Mouse (Mus musculus) left cerebral cortex, postnatal 25 days (tissue): ENCODE data around the gene Dpp7. TPM values are rescaled to one million over a fixed set of nuclear protein-coding genes. Genes with fewer than 3 reads are reported as not detected.

Experiments
- DNase-seq, 2 experiments: peaks; one replicate each; pipeline ENCODE4 v3.0.0; 2022; ENCODE audit warnings: low spot score in 2 of 2, mixed read lengths in 1 of 2
- intact Hi-C: fragments of 180-260 bp; cut with DNase I; formaldehyde crosslinking; loops from one replicate; pipeline ENCODE4 v1.15.1; 2025
- total RNA-seq, 2 experiments: library from RNA; stranded (reverse); gene quantifications; 2 replicates each; pipeline ENCODE4 v1.2.3; 2021

The Dpp7 gene
- 10 to 100 TPM; 28.2 to 33.2 TPM for total RNA-seq

DNA sequence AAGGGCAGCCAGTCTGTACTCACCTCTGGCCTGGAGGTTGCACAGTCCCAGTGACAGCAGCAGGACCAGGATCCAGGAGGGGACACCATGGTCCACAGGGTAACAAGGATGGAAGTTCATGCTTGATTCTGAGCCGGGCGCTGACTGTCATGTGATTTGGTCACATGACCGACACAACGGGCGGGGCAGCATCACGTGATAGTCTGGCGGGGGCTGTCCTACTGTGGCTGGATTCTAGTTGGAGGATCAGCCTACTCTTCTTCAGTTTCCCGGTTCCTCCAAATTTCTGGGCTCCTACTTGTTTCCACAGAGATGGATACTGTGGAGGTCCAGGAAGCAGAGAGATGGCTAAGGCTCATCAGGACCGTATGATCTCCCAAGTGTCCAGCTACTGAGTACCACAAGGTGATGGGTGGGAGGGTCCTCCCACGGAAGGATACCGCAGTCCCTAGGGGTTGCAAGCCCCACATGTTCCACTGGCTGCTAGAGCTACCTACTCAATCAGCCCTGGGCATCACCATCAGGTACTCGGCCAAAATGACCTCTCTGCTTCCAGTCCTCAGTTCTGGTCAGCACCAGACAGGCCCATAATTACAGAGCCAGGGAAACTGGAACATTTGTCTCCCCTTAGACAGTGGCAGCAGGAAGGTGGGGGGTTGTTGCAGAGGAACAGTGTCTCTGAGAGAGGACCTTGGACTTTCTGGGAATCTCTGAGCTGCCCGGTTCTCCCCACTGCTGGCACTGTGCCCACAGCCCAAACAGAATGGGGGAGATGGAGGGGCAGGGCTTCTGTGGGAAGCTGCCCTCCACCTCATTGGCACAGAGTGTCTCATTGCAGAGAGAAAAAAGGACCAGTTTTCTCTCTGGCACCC lies at the start of gene Dpp7:
Gene Dpp7, minus strand, starts transcription at position 152 of the 872 bp plus-strand sequence.
- intact Hi-C loops: no loop called here
- peak; percentile 87 to 91 for DNase-seq

DNA sequence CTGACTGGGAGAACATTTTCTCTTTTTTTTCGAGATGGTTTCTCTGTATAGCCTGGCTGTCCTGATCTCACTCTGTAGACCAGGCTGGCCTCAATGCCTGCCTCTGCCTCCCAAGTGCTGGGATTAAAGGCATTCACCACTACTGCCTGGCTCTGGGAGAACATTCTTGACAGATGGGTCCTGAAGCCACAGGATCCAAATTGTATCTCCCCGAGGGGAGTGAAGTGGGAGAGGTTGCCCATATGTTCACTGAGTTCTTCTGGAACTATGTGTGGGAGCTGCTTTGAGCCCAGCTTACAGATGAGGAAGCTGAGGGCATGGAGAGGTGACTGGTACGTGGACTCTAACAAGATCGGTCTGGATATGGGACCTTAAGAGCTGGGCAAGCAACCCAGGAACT lies 47.8 kb upstream of the Dpp7 start:
- peak in 1 of 2 experiments; percentile 52 for DNase-seq
- intact Hi-C loops: loop anchor here (1.0 to 5.0 kb wide), 2 partner anchors 24 to 37 kb away; partner anchors contain the start of genes Abca2 and Uap1l1

DNA sequence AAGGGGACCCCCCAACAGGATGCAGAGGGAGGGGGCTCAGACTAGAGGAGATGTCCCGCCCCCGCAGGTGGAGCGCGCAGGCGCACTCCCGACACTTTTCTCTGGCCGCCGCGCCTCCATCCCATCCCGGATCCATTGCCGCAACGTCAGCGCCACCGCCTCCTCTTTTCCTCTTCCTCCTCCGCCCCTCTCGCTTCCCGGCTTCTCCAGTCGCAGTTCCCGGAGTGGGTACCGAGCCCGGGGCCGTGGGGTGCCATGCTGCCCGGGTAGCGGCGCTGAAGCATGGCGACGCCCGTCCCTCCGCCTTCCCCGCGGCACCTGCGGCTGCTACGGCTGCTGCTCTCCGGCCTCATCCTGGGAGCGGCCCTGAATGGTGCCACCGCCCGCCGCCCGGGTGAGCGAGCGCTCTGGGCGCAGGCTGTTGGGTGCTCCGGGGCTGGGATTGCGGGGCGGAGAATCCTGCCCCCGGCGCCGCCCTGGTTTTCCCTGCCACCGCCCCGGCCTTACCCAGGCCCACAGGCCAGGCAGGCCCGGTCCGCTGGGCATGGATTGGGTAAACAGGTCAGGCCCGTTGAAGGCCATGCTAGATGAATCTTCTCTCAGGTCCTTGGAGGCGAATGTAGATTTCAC lies 46.9 kb upstream of the Dpp7 start:
- DNase-seq: peak; percentile 89 to 96
- intact Hi-C loops: loop anchor here (1.0 to 5.0 kb wide), 2 partner anchors 25 to 36 kb away; partner anchors contain the start of genes Abca2 and Uap1l1

DNA sequence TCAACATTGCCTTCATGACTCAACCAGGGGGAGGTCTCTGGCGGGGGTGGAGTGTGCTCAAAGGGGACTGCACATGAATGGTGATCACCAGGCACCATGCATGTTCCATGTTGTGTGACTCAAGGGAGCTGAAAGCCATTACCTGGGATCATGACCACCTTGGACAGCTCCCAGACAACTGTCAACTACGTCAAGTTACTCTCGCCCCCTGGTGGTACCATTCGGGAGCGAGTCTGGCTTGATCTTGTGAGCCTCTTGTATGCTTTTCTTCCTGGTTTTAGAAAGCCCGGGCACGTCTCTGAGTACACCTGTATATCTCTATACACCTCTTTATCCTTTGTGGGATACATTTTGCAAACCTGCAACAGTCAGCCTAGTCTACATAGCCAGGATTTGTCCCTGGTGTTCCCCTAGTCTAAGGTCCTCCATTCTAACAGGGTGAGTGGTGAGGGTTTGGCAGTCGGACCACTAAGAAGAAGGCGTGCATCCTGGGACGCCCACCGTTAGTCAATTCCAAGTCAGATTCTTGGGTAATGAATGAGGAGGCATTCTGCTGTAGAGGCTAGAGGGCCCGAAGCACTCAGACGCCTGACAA lies 46.3 kb upstream of the Dpp7 start:
- intact Hi-C loops: loop anchor here (5.0 kb wide), 1 partner anchor 35 kb away; the partner anchor contains the start of gene Uap1l1

DNA sequence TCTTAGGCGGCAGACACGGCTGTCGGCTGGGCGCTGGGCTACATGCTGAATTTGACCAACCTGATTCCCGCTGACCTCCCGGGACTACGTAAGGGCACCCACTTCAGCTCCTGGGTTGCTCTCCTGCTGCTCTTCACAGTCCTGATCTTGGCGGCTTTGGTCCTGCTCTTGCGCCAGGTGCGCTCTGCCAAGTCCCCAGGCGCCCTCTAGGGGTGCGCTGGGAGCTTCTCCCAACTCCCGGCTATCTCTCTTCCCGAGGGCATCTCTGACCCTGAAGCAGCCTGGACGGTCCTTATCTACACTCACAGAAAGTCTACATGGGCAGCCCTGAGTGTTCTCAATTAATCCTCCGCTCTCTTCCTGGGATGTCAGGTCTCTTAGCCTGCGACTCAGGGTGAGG lies 44.6 kb upstream of the Dpp7 start:
- DNase-seq: peak; percentile 61 to 71
- intact Hi-C loops: loop anchor here (2.0 to 5.0 kb wide), 2 partner anchors 24 to 33 kb away; partner anchors contain the start of gene Uap1l1

More for the DNA sequence above, 46.3 kb upstream of the Dpp7 start:
- DNase-seq: peak; percentile 70 to 73

GRCm38 (mm10) chr2:25400291-25400690 lies 44.1 kb upstream of the Dpp7 start:
- intact Hi-C loops: loop anchor here (2.0 to 5.0 kb wide), 2 partner anchors 23 to 33 kb away; partner anchors contain the start of gene Uap1l1
- DNase-seq: no peak

DNA sequence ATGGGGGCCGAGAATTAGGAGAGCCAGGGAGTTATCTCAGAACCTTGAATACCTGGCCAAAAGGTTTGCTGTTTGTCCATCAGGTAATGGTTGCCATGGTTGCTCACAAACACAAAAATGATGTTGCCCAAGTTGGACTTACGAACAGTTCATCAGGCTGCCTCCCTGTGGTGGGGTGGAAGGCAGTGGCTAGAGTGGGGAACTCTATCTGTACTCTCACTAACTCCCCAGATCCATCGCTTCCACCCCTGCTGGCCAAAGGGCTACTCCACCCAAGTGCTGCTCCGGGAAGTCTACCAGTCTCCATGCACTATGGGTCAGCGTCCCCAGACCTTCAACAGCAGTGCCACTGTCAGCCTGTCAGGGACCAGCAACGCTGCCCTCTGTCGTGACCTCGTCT lies 42.9 kb upstream of the Dpp7 start, which contains the start of gene Npdc1:
Gene Npdc1, plus strand, starts transcription at position 301 of the 400 bp plus-strand sequence.
- intact Hi-C loops: no loop called here

DNA sequence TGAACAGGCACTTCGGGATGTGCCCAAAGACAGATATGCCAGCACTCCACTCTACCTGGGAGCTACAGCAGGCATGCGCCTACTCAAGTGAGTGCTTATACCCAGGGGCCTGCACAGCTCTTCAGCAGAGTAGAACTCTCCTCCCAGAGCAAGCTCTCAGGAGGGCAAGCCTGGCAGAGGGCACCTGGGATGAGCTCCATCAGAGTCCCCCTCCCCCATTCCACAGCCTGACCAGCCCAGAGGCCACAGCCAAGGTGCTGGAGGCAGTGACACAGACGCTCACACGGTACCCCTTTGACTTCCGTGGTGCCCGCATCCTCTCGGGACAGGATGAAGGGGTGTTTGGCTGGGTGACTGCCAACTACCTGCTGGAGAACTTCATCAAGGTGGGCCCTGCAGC lies 41.9 kb upstream of the Dpp7 start:
- no peak for DNase-seq
- intact Hi-C loops: no loop called here

More for the DNA sequence above, 42.9 kb upstream of the Dpp7 start, which contains the start of gene Npdc1:
- no peak for DNase-seq

GRCm38 (mm10) chr2:25397010-25397409 lies 40.9 kb upstream of the Dpp7 start:
- intact Hi-C loops: no loop called here

DNA sequence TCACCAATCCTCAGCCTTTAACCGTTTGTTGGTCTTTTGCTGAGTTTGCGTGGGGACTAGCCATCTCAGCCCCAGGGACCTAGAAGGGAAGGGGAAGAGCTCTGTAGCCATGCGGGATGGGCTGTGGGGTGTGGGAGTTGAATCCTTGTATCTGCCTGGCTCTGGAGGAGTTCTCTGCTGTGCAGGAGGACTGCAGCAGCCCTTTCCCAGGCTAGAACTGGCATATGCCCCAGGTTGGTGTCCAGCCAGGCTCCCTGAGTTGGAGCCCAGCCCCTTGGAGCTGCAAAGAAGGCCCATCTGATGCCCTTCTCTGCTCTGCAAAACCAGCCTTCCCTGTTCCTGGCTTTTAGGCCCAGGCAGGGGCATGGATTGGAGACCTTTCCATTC lies 40.4 kb upstream of the Dpp7 start:
- intact Hi-C loops: no loop called here

More at GRCm38 (mm10) chr2:25397010-25397409, 40.9 kb upstream of the Dpp7 start:
- no peak for DNase-seq

DNA sequence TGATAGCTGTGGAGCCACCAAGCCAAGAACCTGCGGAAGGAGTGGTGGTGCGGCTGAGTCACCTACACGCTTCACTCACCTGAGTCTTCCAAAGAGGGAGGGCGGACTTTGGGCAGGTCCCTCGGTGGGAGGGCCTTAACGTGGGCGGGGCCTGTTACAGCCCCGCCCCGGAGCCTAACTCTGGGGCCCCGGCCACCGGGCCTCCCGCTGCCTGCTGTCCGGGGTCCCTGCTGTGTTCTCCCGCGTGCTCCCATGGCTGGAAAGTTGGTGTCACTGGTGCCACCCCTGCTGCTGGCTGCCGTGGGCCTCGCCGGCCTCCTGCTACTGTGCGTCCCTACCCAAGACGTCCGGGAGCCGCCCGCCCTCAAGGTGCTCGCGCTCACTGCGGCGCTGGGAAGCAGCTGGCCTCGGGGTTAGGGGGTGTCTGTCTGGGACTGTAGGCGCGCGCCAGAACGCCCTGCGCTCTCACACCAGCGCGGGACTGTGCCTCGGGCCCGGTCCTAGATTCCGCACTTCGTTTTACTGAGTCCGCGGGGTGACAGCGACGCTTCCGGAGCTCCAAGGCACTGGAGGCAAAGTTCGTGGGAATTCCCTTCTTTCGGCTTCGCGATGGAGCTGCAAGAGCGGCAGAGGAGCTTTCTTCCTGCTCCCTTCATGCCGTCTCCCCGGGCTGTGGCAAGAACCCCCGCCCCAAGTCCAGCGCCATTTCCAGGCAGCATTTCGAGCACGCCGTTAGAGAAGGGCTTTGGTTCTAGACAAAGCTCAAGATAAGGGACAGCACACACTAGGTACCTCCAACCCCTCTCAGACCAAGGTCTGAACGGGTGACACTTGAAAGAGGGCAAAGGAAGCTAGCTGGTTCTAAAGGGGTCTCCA lies 39.8 kb upstream of the Dpp7 start, which contains the start of gene Entpd2:
Gene Entpd2, plus strand, starts transcription at position 154 of the 876 bp plus-strand sequence.
- no peak for DNase-seq
- intact Hi-C loops: no loop called here

More for the DNA sequence above, 40.4 kb upstream of the Dpp7 start:
- peak in 1 of 2 experiments; percentile 33 for DNase-seq

DNA sequence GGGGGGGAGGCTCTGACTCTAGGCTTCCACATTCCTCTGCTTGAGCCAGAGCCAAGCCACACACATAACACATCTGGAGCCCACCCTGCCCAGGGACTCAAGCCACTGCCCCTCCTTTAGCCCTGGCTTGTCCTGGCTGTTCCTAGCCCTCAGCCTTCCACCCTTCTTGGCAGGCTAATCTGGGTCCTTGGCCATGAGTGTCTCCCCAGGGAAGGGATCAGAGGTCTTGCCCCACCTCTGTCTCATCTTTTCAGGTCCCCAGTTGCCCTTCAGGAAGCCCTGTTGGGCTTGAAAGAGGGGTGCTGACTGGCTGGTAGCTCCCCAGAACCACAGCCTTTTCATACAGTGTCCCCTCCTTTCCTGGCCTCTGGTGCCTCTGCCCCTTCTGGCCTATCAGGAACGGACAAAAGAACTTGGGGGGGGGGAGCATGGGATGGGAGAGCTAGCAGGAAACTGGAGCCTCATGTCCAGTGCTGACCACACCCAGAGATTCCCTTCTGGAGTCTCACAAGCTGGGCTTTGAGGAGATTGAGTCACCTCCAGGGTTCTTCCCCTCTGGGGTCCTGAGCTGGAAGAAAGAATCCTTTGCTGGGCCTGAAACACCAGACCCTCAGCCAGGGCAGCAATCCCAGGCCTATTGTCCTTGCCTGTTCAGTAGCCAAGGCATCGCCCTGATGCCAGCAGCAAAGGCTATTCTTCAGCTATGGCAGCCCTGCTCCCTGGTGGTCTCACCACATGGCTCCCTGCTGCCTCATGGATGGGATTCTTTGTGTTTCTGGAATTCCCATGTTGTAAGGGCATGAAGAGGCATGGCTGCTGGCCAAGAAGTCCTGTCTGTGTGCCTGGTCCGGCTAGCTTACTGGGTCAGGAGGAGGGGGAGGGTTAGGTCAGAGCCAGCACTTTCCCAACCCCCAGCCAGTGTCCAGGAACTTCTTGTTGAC lies 38.4 kb upstream of the Dpp7 start:
- peak in 1 of 2 experiments; percentile 37 for DNase-seq
- intact Hi-C loops: no loop called here

DNA sequence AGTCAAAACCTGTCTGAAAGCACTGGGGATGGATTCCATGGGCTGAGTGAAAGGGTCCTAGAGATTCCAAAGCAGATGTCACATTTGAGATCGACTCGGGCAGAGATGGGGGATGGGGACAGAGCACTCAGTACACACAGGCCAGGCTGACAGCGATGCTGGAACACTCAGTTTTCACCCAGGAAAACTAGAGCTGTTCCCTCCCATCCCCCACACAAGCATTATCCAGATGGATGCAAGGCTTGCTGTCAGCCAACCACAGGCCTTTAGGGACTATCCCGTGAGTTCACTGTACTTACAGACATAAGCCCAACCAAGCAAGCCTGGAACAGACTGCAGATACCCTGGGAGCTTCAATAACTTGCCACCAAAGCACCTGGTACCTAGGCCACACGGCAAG lies 35.1 kb upstream of the Dpp7 start:
- no peak for DNase-seq
- intact Hi-C loops: no loop called here

DNA sequence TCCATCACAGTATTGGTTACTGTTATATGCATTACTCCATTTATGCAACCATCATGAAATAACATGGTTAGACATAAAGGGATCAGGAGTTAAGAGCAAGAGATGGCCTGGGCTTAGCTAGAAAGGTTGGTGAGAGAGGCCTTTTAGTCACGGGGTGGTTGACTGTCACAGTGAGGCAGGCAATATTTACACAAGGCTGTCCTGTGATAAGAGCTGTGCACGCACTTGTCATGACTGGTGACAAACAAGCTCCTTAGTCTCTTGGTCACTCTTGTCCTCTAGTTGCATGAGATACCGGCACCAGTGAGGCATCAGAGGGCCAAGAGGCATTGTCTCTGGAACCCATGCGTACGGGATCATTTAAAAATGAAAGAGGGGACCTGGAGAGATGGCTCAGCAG lies 28.3 kb upstream of the Dpp7 start:
- intact Hi-C loops: no loop called here

DNA sequence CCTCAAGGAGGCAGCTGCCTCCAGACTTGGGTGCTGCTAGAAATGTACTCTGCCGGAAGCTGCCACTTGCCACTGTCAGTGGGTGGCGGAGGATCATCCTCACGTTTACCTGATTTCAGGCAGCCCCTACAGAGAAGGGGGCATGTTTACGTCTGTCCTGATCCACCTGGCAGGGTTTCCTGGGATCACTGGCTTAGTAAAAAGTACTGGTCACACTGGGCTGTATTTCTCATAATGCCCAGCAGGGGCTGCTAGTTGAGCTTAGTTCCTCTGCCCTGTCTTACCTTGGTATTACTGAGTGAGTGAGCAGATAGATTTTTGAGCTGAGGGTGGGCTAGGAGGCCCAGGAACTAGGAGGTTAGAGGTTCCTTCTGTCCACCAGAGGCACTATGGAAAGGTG lies 20.4 kb upstream of the Dpp7 start:
- intact Hi-C loops: loop anchor here (2.0 kb wide), 1 partner anchor 24 kb away; no protein-coding TSS in a partner anchor
- DNase-seq: peak; percentile 57 to 59

More for the DNA sequence above, 28.3 kb upstream of the Dpp7 start:
- DNase-seq: no peak

DNA sequence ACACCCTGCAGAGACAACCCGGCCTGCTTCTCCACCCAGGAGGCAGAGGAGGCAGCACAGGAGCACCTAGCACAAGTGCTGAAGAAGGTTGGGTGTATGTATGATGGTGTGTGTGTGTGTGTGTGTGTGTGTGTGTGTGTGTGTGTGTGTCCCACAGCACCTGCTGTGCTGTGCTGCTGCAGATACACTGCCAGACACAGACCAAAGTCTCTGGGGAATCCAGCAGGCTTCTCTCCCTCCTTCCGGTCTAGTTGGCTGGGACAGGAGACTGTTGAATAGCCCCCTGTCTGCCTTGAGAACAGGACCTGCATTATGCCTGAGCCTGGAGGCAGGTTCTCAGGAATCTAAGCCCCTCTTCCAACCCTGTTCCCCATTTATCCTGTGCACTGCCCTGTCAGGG lies 17.3 kb upstream of the Dpp7 start:
- no peak for DNase-seq
- intact Hi-C loops: no loop called here

DNA sequence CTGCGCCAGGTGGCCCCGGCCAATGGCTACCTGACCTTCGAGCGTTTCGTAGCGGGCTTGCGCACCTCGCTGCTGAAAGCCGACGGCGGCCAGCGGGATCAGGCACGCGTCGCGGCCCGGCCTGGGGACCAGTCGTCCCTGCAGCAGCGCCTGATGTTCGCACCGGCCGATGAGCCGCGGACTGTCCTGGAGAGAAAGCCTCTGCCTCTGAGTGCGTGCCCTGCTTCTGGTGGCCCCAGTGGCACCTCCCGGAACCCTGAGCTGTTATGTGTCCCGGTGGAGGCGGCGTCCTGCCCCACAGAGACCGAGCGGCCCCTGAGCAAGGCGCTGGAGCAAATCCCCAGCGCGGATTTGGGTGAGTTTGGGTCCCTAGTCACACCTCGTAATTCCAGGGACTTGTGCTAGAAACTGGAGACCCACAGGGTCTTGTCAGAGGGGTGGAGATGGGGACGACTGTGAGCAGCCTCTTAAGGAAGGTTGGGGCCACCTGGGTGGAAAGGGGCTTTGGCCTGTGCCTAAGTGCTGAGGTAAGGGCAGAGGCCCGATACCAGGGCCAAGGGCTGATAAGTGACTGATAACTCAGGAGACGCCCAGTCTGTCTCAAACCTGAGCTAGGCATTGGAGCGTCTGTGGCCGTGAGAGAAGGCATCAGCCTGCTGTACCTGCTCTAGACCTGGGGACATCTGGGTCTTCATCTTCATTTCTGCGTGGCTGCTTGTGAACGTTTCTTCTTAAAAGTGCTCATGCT lies 16.7 kb upstream of the Dpp7 start:
- intact Hi-C loops: no loop called here
- DNase-seq: no peak
